In genomic region chr3:154332941-154333340, GRCm38 (mm10) we compare ENCODE assay signal across 18 mouse cellular contexts. TPM values are rescaled to one million over a fixed set of nuclear protein-coding genes. Genes with fewer than 3 reads are reported as not detected.
DNase-seq lines count a peak whose midpoint lies in the region; ATAC-seq and TF ChIP-seq lines count a peak whose summit lies in the region.
"Had no signal": no experiment of that assay in that cellular context is flagged by ENCODE, and none has a peak within 500 bp of the region (broad histone marks: within the 10 kb centered on the region; RNA-seq: fewer than 3 reads in every experiment).

No protein-coding gene starts in this region.

- ATAC-seq in hindbrain, embryonic 11.5 days (ENCODE audit: low FRiP score) = no peak
- ATAC-seq in hindbrain, postnatal 0 days = no peak
- ATAC-seq in embryonic facial prominence, embryonic 15.5 days (ENCODE audit: insufficient number of reproducible peaks, low FRiP score, low TSS enrichment, low read depth) = no peak
- no peak for ATAC-seq in megakaryocyte, adult 5-6 weeks (ENCODE audit: poor library complexity, severe bottlenecking)
- ATAC-seq: Patski had no signal

- no peak overlapping the region for H3K27ac ChIP-seq in hindbrain, embryonic 11.5 days (ENCODE audit: low read depth, low read length)
- no peak overlapping the region for H3K27ac ChIP-seq in hindbrain, postnatal 0 days
- H3K27ac ChIP-seq in embryonic facial prominence, embryonic 15.5 days (replicated peaks) = peak overlapping the region; percentile 58
- H3K27ac ChIP-seq: gastrocnemius, adult 2 months; hindbrain, embryonic 15.5 days; kidney, embryonic 15.5 days; lung, embryonic 15.5 days; stomach, embryonic 15.5 days had no signal

- peaks cover 70% of the 10 kb centered on the region for H3K27me3 ChIP-seq in hindbrain, embryonic 11.5 days (ENCODE audit: control insufficient read depth, insufficient read depth, low read length)
- H3K27me3 ChIP-seq in hindbrain, postnatal 0 days (ENCODE audit: insufficient read depth, low read length) = peaks cover 56% of the 10 kb centered on the region
- H3K27me3 ChIP-seq in embryonic facial prominence, embryonic 15.5 days = peaks cover 74% of the 10 kb centered on the region

- H3K36me3 ChIP-seq in hindbrain, embryonic 11.5 days (ENCODE audit: control insufficient read depth, insufficient read depth, low read length) = no peaks in the 10 kb centered on the region
- no peaks in the 10 kb centered on the region for H3K36me3 ChIP-seq in hindbrain, postnatal 0 days (ENCODE audit: insufficient read depth, low read length)
- H3K36me3 ChIP-seq in embryonic facial prominence, embryonic 15.5 days = no peaks in the 10 kb centered on the region
- H3K36me3 ChIP-seq: hindbrain, embryonic 15.5 days; kidney, embryonic 15.5 days; lung, embryonic 15.5 days; stomach, embryonic 15.5 days had no signal

- WGBS in hindbrain, embryonic 11.5 days = 2% methylated on average over 15 of the region's 15 CpGs
- WGBS in hindbrain, postnatal 0 days = 2% methylated on average over 15 of the region's 15 CpGs
- 5% methylated on average over 15 of the region's 15 CpGs for WGBS in embryonic facial prominence, embryonic 15.5 days

- peaks cover 15% of the 10 kb centered on the region for H3K4me1 ChIP-seq in hindbrain, embryonic 11.5 days (replicated peaks; ENCODE audit: control insufficient read depth, insufficient read depth, low read length)
- H3K4me1 ChIP-seq in hindbrain, postnatal 0 days (ENCODE audit: insufficient read depth, low read length) = no peaks in the 10 kb centered on the region
- H3K4me1 ChIP-seq in embryonic facial prominence, embryonic 15.5 days = peaks cover 27% of the 10 kb centered on the region

- no peak overlapping the region for H3K9ac ChIP-seq in hindbrain, embryonic 11.5 days (ENCODE audit: low read depth, low read length)
- H3K9ac ChIP-seq in hindbrain, postnatal 0 days (replicated peaks; ENCODE audit: low read length) = no peak overlapping the region
- no peak overlapping the region for H3K9ac ChIP-seq in embryonic facial prominence, embryonic 15.5 days
- H3K9ac ChIP-seq: hindbrain, embryonic 15.5 days; kidney, embryonic 15.5 days; lung, embryonic 15.5 days; stomach, embryonic 15.5 days had no signal

- H3K4me3 ChIP-seq in hindbrain, embryonic 11.5 days (ENCODE audit: low read depth, low read length) = no peak overlapping the region
- H3K4me3 ChIP-seq in hindbrain, postnatal 0 days (ENCODE audit: low read length) = no peak overlapping the region
- H3K4me3 ChIP-seq in embryonic facial prominence, embryonic 15.5 days (replicated peaks) = peak overlapping the region; percentile 42

- DNase-seq in cerebellum, postnatal 10 days = peak; percentile 15 to 27
- DNase-seq in cerebellum, postnatal 25 days = no peak
- peak; percentile 64 for DNase-seq in hindbrain, embryonic 11.5 days (ENCODE audit: low spot score)
- DNase-seq in hindbrain, postnatal 0 days (ENCODE audit: low spot score) = no peak
- DNase-seq in R1 (ENCODE audit: low read depth, low spot score) = peak; percentile 47
- DNase-seq in ovary, postnatal 36 days (ENCODE audit: low spot score) = no peak
- DNase-seq: cerebellum, adult 8-10 months had no signal

- no peak overlapping the region for H3K4me2 ChIP-seq in hindbrain, embryonic 11.5 days (replicated peaks; ENCODE audit: low read depth, low read length)
- no peak overlapping the region for H3K4me2 ChIP-seq in hindbrain, postnatal 0 days (ENCODE audit: low read depth, low read length)
- H3K4me2 ChIP-seq in embryonic facial prominence, embryonic 15.5 days (replicated peaks) = peak overlapping the region; percentile 37

- TF ChIP-seq CTCF in hindbrain, postnatal 0 days (IDR thresholded peaks at IDR 0.05; ENCODE audit: low read depth) = no peak

- no peaks in the 10 kb centered on the region for H3K9me3 ChIP-seq in hindbrain, embryonic 11.5 days (ENCODE audit: control insufficient read depth, low read length)
- no peaks in the 10 kb centered on the region for H3K9me3 ChIP-seq in hindbrain, postnatal 0 days (ENCODE audit: low read length)
- no peaks in the 10 kb centered on the region for H3K9me3 ChIP-seq in embryonic facial prominence, embryonic 15.5 days (replicated peaks)
- H3K9me3 ChIP-seq: hindbrain, embryonic 15.5 days; kidney, embryonic 15.5 days; lung, embryonic 15.5 days; stomach, embryonic 15.5 days had no signal

RNA-seq across cellular contexts. Expression of gene Lhx8, which starts 2.5 kb away (rescaled TPM):
- polyA plus RNA-seq in hindbrain, embryonic 11.5 days (2014; fragmentation: Nextera tagmentation; extraction: Ambion mirVana) = 1.2 and 2.7 TPM in 2 replicates
- not detected in 2 replicates for total RNA-seq in hindbrain, postnatal 0 days (2014; rRNA removed)
- 0.20 and 0.21 TPM in 2 replicates for polyA plus RNA-seq in hindbrain, postnatal 0 days (2015; fragmentation: Nextera tagmentation; extraction: Ambion mirVana)
- polyA plus RNA-seq in embryonic facial prominence, embryonic 15.5 days (2015; fragmentation: Nextera tagmentation; extraction: Ambion mirVana) = 29.9 and 33.6 TPM in 2 replicates
- not detected in 2 replicates for total RNA-seq in megakaryocyte, adult 5-6 weeks (2015)
- not detected in 2 replicates for total RNA-seq in megakaryocyte, adult 5-6 weeks (2017)
- total RNA-seq: layer of hippocampus, adult 8-10 months; liver, adult 2 months had no signal
- polyA plus RNA-seq: kidney, embryonic 15.5 days; liver, adult 2 months; Patski; small intestine, adult 2 months had no signal

Comparison
In these comparisons a context has a peak if more than half of its experiments do, and no peak if none do; other contexts are left out.
1. DNase-seq: peak in cerebellum, postnatal 10 days (2 of 2), hindbrain, embryonic 11.5 days (single experiment) and R1 (single experiment); none in cerebellum, postnatal 25 days (0 of 2), hindbrain, postnatal 0 days (single experiment) and ovary, postnatal 36 days (single experiment).